8 mouse cellular contexts compared by ENCODE assay signal in genomic region chr2:151632159-151632814, GRCm38 (mm10). TPM values are rescaled to one million over a fixed set of nuclear protein-coding genes. Genes with fewer than 3 reads are reported as not detected.
A peak's percentile ranks its signal among the peaks of the same experiment; 100 is the strongest.
DNase-seq lines count a peak whose midpoint lies in the region; ATAC-seq and TF ChIP-seq lines count a peak whose summit lies in the region.

Gene Snph (minus strand): TSS chr2:151632593.

- WGBS in large intestine, adult 2 months, result under 1% methylated on average over 47 of the region's 47 CpGs
- under 1% methylated on average over 47 of the region's 47 CpGs for WGBS in liver, embryonic 15.5 days (ENCODE audit: insufficient replicate concordance)
- 1% methylated on average over 36 of the region's 47 CpGs for WGBS in neural tube, embryonic 11.5 days

- in situ Hi-C loops in ES-E14 (cut with MboI; ENCODE audit: low sequenced_read_pairs in 2 of 2, unreplicated experiment in 2 of 2), result no loop called here

- H3K27ac ChIP-seq in ES-E14 (ENCODE audit: insufficient read depth, low read depth, low read length, poor library complexity, severe bottlenecking), result no peak within 1 kb of the TSS
- no peak within 1 kb of the TSS for H3K27ac ChIP-seq in liver, embryonic 15.5 days (replicated peaks)
- H3K27ac ChIP-seq in neural tube, embryonic 11.5 days (ENCODE audit: low read depth, low read length), result peak within 1 kb of the TSS; percentile 44; the same call in 1 of the 2 replicates

- peaks cover 55% of the 10 kb centered on the region for H3K27me3 ChIP-seq in liver, embryonic 15.5 days
- H3K27me3 ChIP-seq in neural tube, embryonic 11.5 days (ENCODE audit: control insufficient read depth, insufficient read depth, low read length), result no peaks in the 10 kb centered on the region

- DNase-seq in ES-E14 (ENCODE audit: low read depth, low spot score), result no peak
- DNase-seq in cerebellum, adult 8-10 months, result peak; percentile 72
- peak; percentile 42 to 62 for DNase-seq in heart, postnatal 36 days
- no peak for DNase-seq in large intestine, adult 2 months (ENCODE audit: low read depth, low spot score)
- peak; percentile 79 for DNase-seq in neural tube, embryonic 11.5 days (ENCODE audit: low spot score)
- DNase-seq in testis, postnatal 14 days (ENCODE audit: low spot score), result peak; percentile 44

- peak within 1 kb of the TSS; percentile 58 to 65 for H3K4me3 ChIP-seq in ES-E14 (ENCODE audit: insufficient read depth in 1 of 2, low read depth in 1 of 2, low read length in 2 of 2, poor library complexity in 1 of 2, severe bottlenecking in 1 of 2)
- peak within 1 kb of the TSS; percentile 45 for H3K4me3 ChIP-seq in liver, embryonic 15.5 days (replicated peaks)
- peak within 1 kb of the TSS; percentile 77 for H3K4me3 ChIP-seq in neural tube, embryonic 11.5 days (ENCODE audit: low read depth, low read length)

- H3K9ac ChIP-seq in ES-E14 (ENCODE audit: insufficient read depth, low read depth, low read length, poor library complexity, severe bottlenecking), result peak within 1 kb of the TSS; percentile 66
- H3K9ac ChIP-seq in liver, embryonic 15.5 days, result no peak within 1 kb of the TSS
- H3K9ac ChIP-seq in neural tube, embryonic 11.5 days (ENCODE audit: low read length), result peak within 1 kb of the TSS; percentile 79

- H3K36me3 ChIP-seq in ES-E14 (ENCODE audit: control insufficient read depth, insufficient read depth, low read length, poor library complexity, severe bottlenecking), result no peaks in the 10 kb centered on the region
- H3K36me3 ChIP-seq in liver, embryonic 15.5 days (replicated peaks), result no peaks in the 10 kb centered on the region
- H3K36me3 ChIP-seq in neural tube, embryonic 11.5 days (ENCODE audit: control insufficient read depth, insufficient read depth, low read length), result no peaks in the 10 kb centered on the region

- H3K9me3 ChIP-seq in ES-E14 (ENCODE audit: control insufficient read depth, insufficient read depth, low read depth, low read length), result no peaks in the 10 kb centered on the region
- H3K9me3 ChIP-seq in liver, embryonic 15.5 days (replicated peaks), result no peaks in the 10 kb centered on the region
- no peaks in the 10 kb centered on the region for H3K9me3 ChIP-seq in neural tube, embryonic 11.5 days (ENCODE audit: control insufficient read depth, low read length)

- peak within 1 kb of the TSS; percentile 67 for H3K4me2 ChIP-seq in liver, embryonic 15.5 days
- H3K4me2 ChIP-seq in neural tube, embryonic 11.5 days (ENCODE audit: low read depth), result peak within 1 kb of the TSS; percentile 96

- intact Hi-C loops in heart, postnatal 36 days (cut with DNase I), result no loop called here

- peak; percentile 73 for ATAC-seq in frontal cortex, adult (ENCODE audit: low TSS enrichment)
- ATAC-seq in liver, embryonic 15.5 days (ENCODE audit: insufficient read depth), result no peak
- ATAC-seq in neural tube, embryonic 11.5 days (ENCODE audit: insufficient read depth, low FRiP score, low TSS enrichment), result peak; percentile 84

- H3K4me1 ChIP-seq in ES-E14 (ENCODE audit: control insufficient read depth in 2 of 2, insufficient read depth in 2 of 2, low read length in 2 of 2, poor library complexity in 1 of 2), result no peaks in the 10 kb centered on the region; a peak in 1 of 4 replicates
- no peaks in the 10 kb centered on the region for H3K4me1 ChIP-seq in liver, embryonic 15.5 days (replicated peaks)
- 0 out of 2 replicates have a peak, but pooled peaks cover 4% of the 10 kb centered on the region for H3K4me1 ChIP-seq in neural tube, embryonic 11.5 days (ENCODE audit: control insufficient read depth, insufficient read depth, low read length)

TF ChIP-seq in ES-E14, 5 proteins besides CTCF, POLR2A, EP300 and RAD21:
- TF ChIP-seq ZNF384 (IDR thresholded peaks at IDR 0.05; ENCODE audit: low read depth, low read length), result no peak
- no peak for TF ChIP-seq MAFK (IDR thresholded peaks at IDR 0.05; ENCODE audit: insufficient read depth, low read depth, low read length)
- TF ChIP-seq HCFC1 (IDR thresholded peaks at IDR 0.05; ENCODE audit: borderline replicate concordance, insufficient read depth, low read length), result no peak
- no peak for TF ChIP-seq CHD2 (IDR thresholded peaks at IDR 0.05; ENCODE audit: low read depth, low read length)
- TF ChIP-seq ZC3H11A (IDR thresholded peaks at IDR 0.05; ENCODE audit: borderline replicate concordance, low read depth, low read length), result no peak

RNA-seq across cellular contexts. Expression of gene Snph, which starts in this region (rescaled TPM):
- 0.18 and 0.37 TPM in 2 replicates for total RNA-seq in ES-E14 (2012; rRNA removed)
- 1 to 10 TPM; 4.0 to 4.8 TPM for total RNA-seq in heart, postnatal 36 days (2021)
- 12.5 and 14.0 TPM in 2 replicates for polyA plus RNA-seq in large intestine, adult 2 months (2012; rRNA removed)
- 0.03 TPM in 1 of 2 replicates, not detected in the other for polyA plus RNA-seq in liver, embryonic 15.5 days (2015; fragmentation: Nextera tagmentation; extraction: Ambion mirVana)
- polyA plus RNA-seq in neural tube, embryonic 11.5 days (2014; fragmentation: Nextera tagmentation; extraction: Ambion mirVana), result 4.6 and 4.8 TPM in 2 replicates

Comparison
In these comparisons a context has a peak if more than half of its experiments do, and no peak if none do; other contexts are left out.
1. DNase-seq: peak in cerebellum, adult 8-10 months (single experiment), heart, postnatal 36 days (2 of 2), neural tube, embryonic 11.5 days (single experiment) and testis, postnatal 14 days (single experiment); none in ES-E14 (single experiment) and large intestine, adult 2 months (single experiment).
2. Peak in every context shown above with its lines, with median percentiles within 50 percentile points of each other: H3K4me3 ChIP-seq.